Mouse (Mus musculus): Measurements from ENCODE around the gene Rab42. TPM values are rescaled to one million over a fixed set of nuclear protein-coding genes. Genes with fewer than 3 reads are reported as not detected.

Rab42 gene
- total and polyA plus RNA-seq, 2 experiments from 2014 or later, result 3.9 TPM; not detected in 1

GRCm38 (mm10) chr4:132301486-132301885 is 1.7 kb downstream of the Rab42 start:
- DNase-seq (ENCODE audit: low spot score) (peak; percentile 28), ATAC-seq (ENCODE audit: insufficient read depth, low read depth) (peak; percentile 59; the same call in 1 of the 2 replicates)
- TF ChIP-seq EP300 (IDR thresholded peaks at IDR 0.05; ENCODE audit: low read depth), result no peak
- TF ChIP-seq CTCF (IDR thresholded peaks at IDR 0.05; ENCODE audit: low read depth), result no peak
- 35% methylated on average over 6 of the region's 6 CpGs for WGBS
- H3K27ac ChIP-seq (ENCODE audit: low read depth), result peak overlapping the region; percentile 70
- H3K36me3 ChIP-seq (replicated peaks; ENCODE audit: control insufficient read depth, insufficient read depth, low read length), result no peaks in the 10 kb centered on the region
- H3K4me1 ChIP-seq (ENCODE audit: control insufficient read depth, insufficient read depth), result peaks cover 18% of the 10 kb centered on the region
- H3K9ac ChIP-seq (replicated peaks; ENCODE audit: low read depth, low read length), result no peak overlapping the region
- no peak overlapping the region for H3K4me3 ChIP-seq (ENCODE audit: low read depth, low read length)
- H3K4me2 ChIP-seq (ENCODE audit: low read depth, low read length), result no peak overlapping the region
- no peaks in the 10 kb centered on the region for H3K9me3 ChIP-seq (replicated peaks; ENCODE audit: control insufficient read depth, low read length)
- H3K27me3 ChIP-seq (ENCODE audit: control insufficient read depth, insufficient read depth, low read length), result no peaks in the 10 kb centered on the region

DNA sequence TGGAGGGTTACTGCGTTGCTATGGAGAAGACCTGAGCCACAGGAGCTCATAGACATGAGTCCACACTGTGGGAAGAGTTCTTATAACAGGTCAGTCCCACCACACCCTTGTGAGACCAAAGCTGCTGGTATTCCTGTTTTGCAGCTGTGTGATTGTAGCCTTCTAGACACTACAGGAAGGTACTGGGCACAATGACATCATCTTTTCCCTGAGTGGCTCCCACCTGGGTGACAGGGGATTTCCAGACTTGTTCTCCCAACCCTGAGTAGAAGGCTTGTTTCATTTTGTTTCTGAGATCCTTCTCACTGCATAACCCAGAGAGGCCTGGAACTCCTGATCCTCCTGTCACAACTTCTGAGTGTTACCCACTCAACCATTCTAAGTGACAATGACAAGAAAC is 3.3 kb downstream of the Rab42 start:
- no peak for DNase-seq (ENCODE audit: low spot score)
- no peak for ATAC-seq (ENCODE audit: insufficient read depth, low read depth)
- Histone ChIP-seq H3K36me3 (replicated peaks; ENCODE audit: control insufficient read depth, insufficient read depth, low read length) (no peaks in the 10 kb centered on the region), H3K9ac (replicated peaks; ENCODE audit: low read depth, low read length) (no peak overlapping the region), H3K4me2 (ENCODE audit: low read depth, low read length) (no peak overlapping the region), H3K27ac (ENCODE audit: low read depth) (no peak overlapping the region), H3K9me3 (replicated peaks; ENCODE audit: control insufficient read depth, low read length) (no peaks in the 10 kb centered on the region), H3K4me1 (ENCODE audit: control insufficient read depth, insufficient read depth) (peaks cover 18% of the 10 kb centered on the region), H3K4me3 (ENCODE audit: low read depth, low read length) (no peak overlapping the region), H3K27me3 (ENCODE audit: control insufficient read depth, insufficient read depth, low read length) (no peaks in the 10 kb centered on the region)
- TF ChIP-seq CTCF (IDR thresholded peaks at IDR 0.05; ENCODE audit: low read depth) (no peak), EP300 (IDR thresholded peaks at IDR 0.05; ENCODE audit: low read depth) (no peak)
- 93% methylated on average over 1 of the region's 1 CpGs for WGBS

GRCm38 (mm10) chr4:132295696-132296390 is 7.3 kb downstream of the Rab42 start:
- no peak overlapping the region for H3K4me3 ChIP-seq (ENCODE audit: low read depth, low read length)
- no peak overlapping the region for H3K9ac ChIP-seq (replicated peaks; ENCODE audit: low read depth, low read length)
- H3K36me3 ChIP-seq (replicated peaks; ENCODE audit: control insufficient read depth, insufficient read depth, low read length), result peaks cover 22% of the 10 kb centered on the region; the same call in 1 of the 2 replicates
- H3K9me3 ChIP-seq (replicated peaks; ENCODE audit: control insufficient read depth, low read length), result no peaks in the 10 kb centered on the region
- no peaks in the 10 kb centered on the region for H3K27me3 ChIP-seq (ENCODE audit: control insufficient read depth, insufficient read depth, low read length)
- DNase-seq (ENCODE audit: low spot score) (no peak), ATAC-seq (ENCODE audit: insufficient read depth, low read depth) (no peak)
- TF ChIP-seq CTCF (IDR thresholded peaks at IDR 0.05; ENCODE audit: low read depth) (peak; percentile 29; the same call in 1 of the 2 replicates), EP300 (IDR thresholded peaks at IDR 0.05; ENCODE audit: low read depth) (no peak)
- WGBS, result 45% methylated on average over 8 of the region's 8 CpGs
- H3K4me1 ChIP-seq (ENCODE audit: control insufficient read depth, insufficient read depth), result no peaks in the 10 kb centered on the region
- no peak overlapping the region for H3K4me2 ChIP-seq (ENCODE audit: low read depth, low read length)
- H3K27ac ChIP-seq (ENCODE audit: low read depth), result no peak overlapping the region

GRCm38 (mm10) chr4:132293682-132294240 is 9.4 kb downstream of the Rab42 start:
- Histone ChIP-seq H3K4me1 (ENCODE audit: control insufficient read depth, insufficient read depth) (no peaks in the 10 kb centered on the region), H3K9me3 (replicated peaks; ENCODE audit: control insufficient read depth, low read length) (no peaks in the 10 kb centered on the region), H3K4me2 (ENCODE audit: low read depth, low read length) (no peak overlapping the region), H3K27me3 (ENCODE audit: control insufficient read depth, insufficient read depth, low read length) (no peaks in the 10 kb centered on the region), H3K27ac (ENCODE audit: low read depth) (0 out of 2 replicates have a peak overlapping the region, but pooled peaks have one; percentile 43), H3K9ac (replicated peaks; ENCODE audit: low read depth, low read length) (no peak overlapping the region), H3K4me3 (ENCODE audit: low read depth, low read length) (no peak overlapping the region), H3K36me3 (replicated peaks; ENCODE audit: control insufficient read depth, insufficient read depth, low read length) (peaks cover 32% of the 10 kb centered on the region)
- TF ChIP-seq EP300 (IDR thresholded peaks at IDR 0.05; ENCODE audit: low read depth) (no peak), CTCF (IDR thresholded peaks at IDR 0.05; ENCODE audit: low read depth) (no peak)
- DNase-seq (ENCODE audit: low spot score) (no peak), ATAC-seq (ENCODE audit: insufficient read depth, low read depth) (0 out of 2 replicates have a peak, but pooled peaks have one; percentile 20)
- 66% methylated on average over 7 of the region's 7 CpGs for WGBS

GRCm38 (mm10) chr4:132292988-132293387 is 10.2 kb downstream of the Rab42 start:
- Histone ChIP-seq H3K27ac (ENCODE audit: low read depth) (0 out of 2 replicates have a peak overlapping the region, but pooled peaks have one; percentile 4), H3K4me1 (ENCODE audit: control insufficient read depth, insufficient read depth) (no peaks in the 10 kb centered on the region), H3K4me3 (ENCODE audit: low read depth, low read length) (no peak overlapping the region), H3K9me3 (replicated peaks; ENCODE audit: control insufficient read depth, low read length) (no peaks in the 10 kb centered on the region), H3K27me3 (ENCODE audit: control insufficient read depth, insufficient read depth, low read length) (no peaks in the 10 kb centered on the region), H3K36me3 (replicated peaks; ENCODE audit: control insufficient read depth, insufficient read depth, low read length) (peaks cover 32% of the 10 kb centered on the region), H3K4me2 (ENCODE audit: low read depth, low read length) (no peak overlapping the region), H3K9ac (replicated peaks; ENCODE audit: low read depth, low read length) (no peak overlapping the region)
- 43% methylated on average over 4 of the region's 4 CpGs for WGBS
- peak; percentile 61 for DNase-seq (ENCODE audit: low spot score)
- TF ChIP-seq EP300 (IDR thresholded peaks at IDR 0.05; ENCODE audit: low read depth) (no peak), CTCF (IDR thresholded peaks at IDR 0.05; ENCODE audit: low read depth) (peak; percentile 72)
- peak; percentile 75 for ATAC-seq (ENCODE audit: insufficient read depth, low read depth)
